Mouse (Mus musculus) forebrain, embryonic 16.5 days (tissue): ENCODE measurements around the gene Art3. TPM values are rescaled to one million over a fixed set of nuclear protein-coding genes. Genes with fewer than 3 reads are reported as not detected.

ENCODE experiments used
- ATAC-seq: fragments of 200-750 bp; cut with Nextera tagmentation; 2 replicates; pipeline ENCODE4 v1.8.0; 2017; ENCODE audit warnings: mild to moderate bottlenecking, moderate library complexity
- H3K27ac ChIP-seq: fragments of 300-500 bp; sonication (generic); 2 replicates; pipeline ENCODE4 v1.5.1; 2014; ENCODE audit warnings: low read length, control low read depth
- H3K27me3 ChIP-seq: fragments of 300-500 bp; sonication (generic); replicated peaks from 2 replicates; pipeline ENCODE4 v1.6.1; 2014; ENCODE audit warnings: low read length; ENCODE audit not compliant: control insufficient read depth, insufficient read depth
- H3K36me3 ChIP-seq: fragments of 300-500 bp; sonication (generic); 2 replicates; pipeline ENCODE4 v1.6.1; 2014; ENCODE audit not compliant: control insufficient read depth, insufficient read depth
- H3K4me1 ChIP-seq: fragments of 300-500 bp; sonication (generic); replicated peaks from 2 replicates; pipeline ENCODE4 v1.6.1; 2014; ENCODE audit warnings: low read length; ENCODE audit not compliant: control insufficient read depth, insufficient read depth
- H3K4me2 ChIP-seq: fragments of 300-500 bp; sonication (generic); 2 replicates; pipeline ENCODE4 v1.6.1; 2014; ENCODE audit warnings: mild to moderate bottlenecking, low read length, control low read depth
- H3K4me3 ChIP-seq: fragments of 300-500 bp; sonication (generic); replicated peaks from 2 replicates; pipeline ENCODE4 v1.5.1; 2014; ENCODE audit warnings: mild to moderate bottlenecking, low read length, control low read depth
- H3K9ac ChIP-seq: fragments of 300-500 bp; sonication (generic); replicated peaks from 2 replicates; pipeline ENCODE4 v1.6.1; 2014; ENCODE audit warnings: low read depth, low read length, control low read depth
- H3K9me3 ChIP-seq: fragments of 300-500 bp; sonication (generic); 2 replicates; pipeline ENCODE4 v1.6.1; 2016; ENCODE audit warnings: low read length; ENCODE audit not compliant: control insufficient read depth
- WGBS: fragments of 180-500 bp; shearing (Covaris S2); extraction: QIAGEN DNeasy Blood & Tissue Kit; methylation state at CpG from one replicate; pipeline ENCODE4 v1.1.7; 2014; 5-methylcytosine and 5-hydroxymethylcytosine counted together
- polyA plus RNA-seq: library from polyadenylated mRNA; unstranded; fragments of >200 nt; fragmentation: Nextera tagmentation; extraction: Ambion mirVana; gene quantifications from 2 replicates; pipeline ENCODE4 v1.2.1, GENCODE M21; 2015

Gene Art3
- polyA plus RNA-seq, 1 experiment from 2014 or later: 3.5 TPM

DNA sequence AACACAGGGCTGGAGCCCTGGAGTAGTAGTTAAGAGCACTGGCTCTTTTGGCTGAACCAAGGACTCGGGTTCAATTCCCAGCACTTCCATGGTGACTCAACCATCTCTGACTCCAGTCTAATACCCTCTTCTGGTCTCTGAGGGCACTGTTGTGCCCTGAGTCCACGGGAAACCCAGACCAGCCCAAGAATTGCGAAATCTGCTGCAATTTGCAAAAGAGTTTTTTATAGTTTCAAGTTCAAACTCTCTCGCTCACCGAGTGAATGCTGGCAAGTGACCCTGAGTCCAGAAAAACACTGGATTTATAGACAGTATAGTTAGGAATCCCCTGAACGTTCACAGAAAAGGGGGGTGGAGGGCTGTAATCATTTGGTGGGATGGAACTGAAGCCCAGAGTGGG lies 38.8 kb downstream of the Art3 start:
- Histone ChIP-seq H3K4me3 (no peak overlapping the region), H3K27ac (no peak overlapping the region), H3K4me2 (no peak overlapping the region), H3K9me3 (no peaks in the 10 kb centered on the region), H3K4me1 (peaks cover 9% of the 10 kb centered on the region), H3K27me3 (no peaks in the 10 kb centered on the region), H3K9ac (no peak overlapping the region), H3K36me3 (no peaks in the 10 kb centered on the region)
- 90% methylated on average over 6 of the region's 6 CpGs for WGBS
- ATAC-seq: no peak

GRCm38 (mm10) chr5:92370891-92371290 lies 39.3 kb downstream of the Art3 start:
- no peaks in the 10 kb centered on the region for H3K36me3 ChIP-seq
- no peak overlapping the region for H3K27ac ChIP-seq
- H3K4me3 ChIP-seq: no peak overlapping the region
- no peak overlapping the region for H3K4me2 ChIP-seq
- ATAC-seq: no peak
- H3K9ac ChIP-seq: no peak overlapping the region
- H3K4me1 ChIP-seq: peaks cover 9% of the 10 kb centered on the region
- 66% methylated on average over 6 of the region's 6 CpGs for WGBS
- no peaks in the 10 kb centered on the region for H3K27me3 ChIP-seq
- H3K9me3 ChIP-seq: no peaks in the 10 kb centered on the region

GRCm38 (mm10) chr5:92371361-92371976 lies 39.8 kb downstream of the Art3 start:
- Histone ChIP-seq H3K4me1 (peaks cover 9% of the 10 kb centered on the region), H3K4me2 (no peak overlapping the region), H3K9ac (no peak overlapping the region), H3K36me3 (no peaks in the 10 kb centered on the region), H3K4me3 (no peak overlapping the region), H3K27ac (no peak overlapping the region), H3K27me3 (no peaks in the 10 kb centered on the region), H3K9me3 (no peaks in the 10 kb centered on the region)
- ATAC-seq: peak; percentile 54
- WGBS: 38% methylated on average over 14 of the region's 14 CpGs

- no peak overlapping the region for H3K9ac ChIP-seq
- H3K4me1 ChIP-seq: peaks cover 13% of the 10 kb centered on the region
- H3K4me2 ChIP-seq: no peak overlapping the region
- WGBS: 77% methylated on average over 2 of the region's 2 CpGs
- no peaks in the 10 kb centered on the region for H3K36me3 ChIP-seq
- no peak overlapping the region for H3K27ac ChIP-seq
- no peaks in the 10 kb centered on the region for H3K27me3 ChIP-seq
- H3K4me3 ChIP-seq: no peak overlapping the region
- H3K9me3 ChIP-seq: no peaks in the 10 kb centered on the region
- no peak for ATAC-seq
Observed at GRCm38 (mm10) chr5:92372605-92373004, 41.0 kb downstream of the Art3 start.

- H3K4me1 ChIP-seq: peaks cover 10% of the 10 kb centered on the region
- H3K27me3 ChIP-seq: no peaks in the 10 kb centered on the region
- no peaks in the 10 kb centered on the region for H3K9me3 ChIP-seq
- H3K36me3 ChIP-seq: no peaks in the 10 kb centered on the region
- H3K9ac ChIP-seq: no peak overlapping the region
- no peak for ATAC-seq
- no peak overlapping the region for H3K4me2 ChIP-seq
- WGBS: 71% methylated on average over 6 of the region's 6 CpGs
- no peak overlapping the region for H3K27ac ChIP-seq
- H3K4me3 ChIP-seq: no peak overlapping the region
Observed at GRCm38 (mm10) chr5:92374721-92375142, 43.1 kb downstream of the Art3 start.

- Histone ChIP-seq H3K27me3 (no peaks in the 10 kb centered on the region), H3K4me3 (no peak overlapping the region), H3K27ac (no peak overlapping the region), H3K36me3 (no peaks in the 10 kb centered on the region), H3K9ac (no peak overlapping the region), H3K9me3 (no peaks in the 10 kb centered on the region), H3K4me2 (no peak overlapping the region), H3K4me1 (peaks cover 10% of the 10 kb centered on the region)
- WGBS: 87% methylated on average over 17 of the region's 17 CpGs
- ATAC-seq: no peak
Observed at GRCm38 (mm10) chr5:92375368-92375767, 43.7 kb downstream of the Art3 start.

DNA sequence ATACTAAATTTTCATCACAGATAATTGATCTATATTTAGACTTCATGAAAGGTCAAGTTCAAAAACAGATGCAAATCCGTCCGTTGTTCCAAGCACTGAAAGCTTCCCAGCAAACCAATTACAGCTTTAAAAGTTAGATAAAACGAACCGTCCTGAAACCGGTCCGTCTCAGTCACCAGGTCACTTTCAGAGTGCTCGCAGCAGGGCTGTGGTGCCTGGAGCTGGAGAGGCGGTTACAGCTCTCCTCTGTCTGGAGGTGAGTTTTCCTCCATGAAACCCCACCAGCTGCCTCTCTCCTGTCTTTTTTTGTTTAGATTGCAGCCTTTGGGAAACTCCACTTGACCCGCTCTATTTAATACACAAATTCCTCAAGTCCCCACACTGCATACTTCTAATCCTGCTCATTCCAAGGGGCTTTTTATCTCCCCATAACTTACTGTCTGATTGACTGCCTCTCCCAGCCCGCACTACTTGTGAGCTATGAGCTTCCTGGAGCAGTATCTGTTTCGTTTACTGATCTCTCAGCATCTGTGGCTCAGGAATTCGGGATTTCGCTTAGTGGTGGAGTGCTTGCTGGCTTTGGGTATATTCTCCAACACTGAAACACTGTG lies 45.3 kb downstream of the Art3 start:
- H3K36me3 ChIP-seq: no peaks in the 10 kb centered on the region
- no peaks in the 10 kb centered on the region for H3K9me3 ChIP-seq
- no peaks in the 10 kb centered on the region for H3K27me3 ChIP-seq
- H3K27ac ChIP-seq: no peak overlapping the region
- H3K9ac ChIP-seq: no peak overlapping the region
- 27% methylated on average over 13 of the region's 13 CpGs for WGBS
- H3K4me1 ChIP-seq: peaks cover 6% of the 10 kb centered on the region; the same call in 1 of the 2 replicates
- no peak overlapping the region for H3K4me2 ChIP-seq
- no peak for ATAC-seq
- no peak overlapping the region for H3K4me3 ChIP-seq

GRCm38 (mm10) chr5:92381550-92382348 lies 50.1 kb downstream of the Art3 start:
- H3K4me3 ChIP-seq: no peak overlapping the region
- peaks cover 5% of the 10 kb centered on the region; the same call in 1 of the 2 replicates for H3K4me1 ChIP-seq
- ATAC-seq: peak; percentile 92
- no peaks in the 10 kb centered on the region for H3K9me3 ChIP-seq
- no peak overlapping the region for H3K27ac ChIP-seq
- no peaks in the 10 kb centered on the region for H3K36me3 ChIP-seq
- 32% methylated on average over 12 of the region's 12 CpGs for WGBS
- no peaks in the 10 kb centered on the region; the same call in 1 of the 2 replicates for H3K27me3 ChIP-seq
- H3K9ac ChIP-seq: no peak overlapping the region
- H3K4me2 ChIP-seq: no peak overlapping the region

GRCm38 (mm10) chr5:92382349-92382679 lies 50.7 kb downstream of the Art3 start:
- H3K9me3 ChIP-seq: no peaks in the 10 kb centered on the region
- no peaks in the 10 kb centered on the region for H3K36me3 ChIP-seq
- no peak overlapping the region for H3K4me3 ChIP-seq
- peak; percentile 35; the same call in 1 of the 2 replicates for ATAC-seq
- H3K27me3 ChIP-seq: no peaks in the 10 kb centered on the region; the same call in 1 of the 2 replicates
- H3K4me2 ChIP-seq: no peak overlapping the region
- H3K4me1 ChIP-seq: 0 out of 2 replicates have a peak, but pooled peaks cover 2% of the 10 kb centered on the region
- H3K27ac ChIP-seq: no peak overlapping the region
- no peak overlapping the region for H3K9ac ChIP-seq
- 62% methylated on average over 9 of the region's 9 CpGs for WGBS
